Mouse (Mus musculus): ENCODE data around the gene Tmem150c. TPM values are rescaled to one million over a fixed set of nuclear protein-coding genes. Genes with fewer than 3 reads are reported as not detected.

Tmem150c gene
- polyA plus RNA-seq, 2 experiments = 0.24 to 0.37 TPM

GRCm38 (mm10) chr5:100127283-100127682 lies 32.3 kb downstream of the Tmem150c start:
- TF ChIP-seq EP300 (IDR thresholded peaks at IDR 0.05; ENCODE audit: low read depth) = no peak
- no peak for TF ChIP-seq CTCF (IDR thresholded peaks at IDR 0.05; ENCODE audit: low read depth)

DNA sequence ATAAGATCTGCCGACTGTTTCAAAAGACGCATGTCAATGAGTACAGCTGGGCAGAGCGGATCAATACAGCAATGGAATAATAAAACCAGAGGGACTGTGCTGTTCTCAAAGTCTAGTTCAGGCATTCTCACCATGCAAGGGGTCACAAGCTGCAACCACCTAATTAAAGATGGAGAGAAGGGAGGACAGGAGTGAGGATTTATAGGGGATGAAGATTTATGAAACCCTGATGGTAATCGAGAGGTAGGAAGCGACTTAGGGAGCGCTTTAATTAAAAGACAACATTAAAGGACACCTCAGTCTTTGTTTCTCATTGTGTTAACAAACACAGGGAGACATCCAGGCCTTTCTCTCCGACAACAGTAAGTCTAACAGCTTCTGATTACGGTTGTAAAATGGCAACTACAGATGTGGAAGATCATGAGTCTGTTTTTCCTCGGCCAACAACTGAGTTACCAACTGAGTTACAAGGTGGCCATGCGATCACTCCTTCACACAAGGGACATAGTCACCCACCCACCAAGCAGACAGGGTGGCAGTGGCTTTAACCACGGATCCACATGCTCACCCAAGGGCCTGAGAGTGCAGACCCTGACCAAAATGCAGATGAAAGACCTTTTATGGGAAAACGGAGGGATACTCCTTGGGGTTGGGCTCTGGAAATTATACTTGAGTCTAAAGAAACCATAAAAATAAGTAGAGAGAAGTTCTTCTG lies 34.0 kb downstream of the Tmem150c start:
- 52% methylated on average over 12 of the region's 12 CpGs for WGBS (ENCODE audit: insufficient replicate concordance)

More at GRCm38 (mm10) chr5:100127283-100127682, 32.3 kb downstream of the Tmem150c start:
- H3K9ac ChIP-seq (replicated peaks) = no peak overlapping the region
- no peaks in the 10 kb centered on the region for H3K27me3 ChIP-seq (ENCODE audit: control insufficient read depth, insufficient read depth, low read length)
- H3K4me3 ChIP-seq (ENCODE audit: insufficient read depth in 1 of 2, low read depth in 2 of 2, low read length in 2 of 2) = no peak overlapping the region
- H3K4me1 ChIP-seq (replicated peaks; ENCODE audit: control insufficient read depth in 2 of 2, insufficient read depth in 2 of 2, low read length in 1 of 2) = peaks cover 0 to 2% of the 10 kb centered on the region in 2 experiments; a peak in 1 of 4 replicates
- H3K27ac ChIP-seq = no peak overlapping the region
- ATAC-seq (ENCODE audit: insufficient read depth) (no peak), DNase-seq (ENCODE audit: low read depth in 3 of 3, low spot score in 3 of 3) (no peak)
- no peaks in the 10 kb centered on the region for H3K36me3 ChIP-seq (replicated peaks; ENCODE audit: control insufficient read depth, insufficient read depth, low read depth)
- no peak overlapping the region for H3K4me2 ChIP-seq (ENCODE audit: low read depth)
- WGBS (ENCODE audit: insufficient replicate concordance) = 55% methylated on average over 8 of the region's 8 CpGs
- no peaks in the 10 kb centered on the region for H3K9me3 ChIP-seq (ENCODE audit: control insufficient read depth, low read length)

DNA sequence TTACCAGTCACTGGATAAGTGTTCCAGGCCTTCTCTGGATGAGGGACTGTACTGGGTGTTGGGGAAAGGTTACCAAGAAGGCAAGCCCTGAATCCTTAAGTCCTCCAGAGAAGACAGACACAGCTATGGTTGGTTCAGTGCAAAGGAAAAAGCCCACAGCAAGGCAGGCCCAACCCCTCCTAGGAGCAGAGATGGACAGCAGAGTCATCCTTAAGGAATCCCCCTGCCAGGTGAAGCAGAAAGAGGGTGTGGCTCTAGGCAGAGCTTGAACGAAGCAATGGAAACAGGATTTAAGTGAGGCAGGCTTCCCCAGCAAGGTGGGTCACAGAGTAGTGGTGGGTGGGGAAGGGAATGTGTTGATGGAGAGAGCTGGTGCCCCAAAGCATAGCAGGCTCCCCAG lies 35.1 kb downstream of the Tmem150c start:
- Histone ChIP-seq H3K9ac (replicated peaks) (no peak overlapping the region), H3K4me3 (ENCODE audit: insufficient read depth in 1 of 2, low read depth in 2 of 2, low read length in 2 of 2) (no peak overlapping the region), H3K4me2 (ENCODE audit: low read depth) (no peak overlapping the region), H3K4me1 (replicated peaks; ENCODE audit: control insufficient read depth in 2 of 2, insufficient read depth in 2 of 2, low read length in 1 of 2) (peaks cover 0 to 2% of the 10 kb centered on the region in 2 experiments; a peak in 1 of 4 replicates), H3K9me3 (ENCODE audit: control insufficient read depth, low read length) (no peaks in the 10 kb centered on the region), H3K27ac (no peak overlapping the region), H3K36me3 (replicated peaks; ENCODE audit: control insufficient read depth, insufficient read depth, low read depth) (no peaks in the 10 kb centered on the region), H3K27me3 (ENCODE audit: control insufficient read depth, insufficient read depth, low read length) (no peaks in the 10 kb centered on the region)
- no peak for TF ChIP-seq EP300 (IDR thresholded peaks at IDR 0.05; ENCODE audit: low read depth)
- no peak for TF ChIP-seq CTCF (IDR thresholded peaks at IDR 0.05; ENCODE audit: low read depth)
- DNase-seq (ENCODE audit: low read depth in 3 of 3, low spot score in 3 of 3) = no peak
- 24% methylated on average over 1 of the region's 1 CpGs for WGBS (ENCODE audit: insufficient replicate concordance)
- ATAC-seq (ENCODE audit: insufficient read depth) = no peak

More for the DNA sequence above, 34.0 kb downstream of the Tmem150c start:
- Histone ChIP-seq H3K9ac (replicated peaks) (no peak overlapping the region), H3K36me3 (replicated peaks; ENCODE audit: control insufficient read depth, insufficient read depth, low read depth) (no peaks in the 10 kb centered on the region), H3K4me3 (ENCODE audit: insufficient read depth in 1 of 2, low read depth in 2 of 2, low read length in 2 of 2) (no peak overlapping the region), H3K27ac (no peak overlapping the region), H3K4me2 (ENCODE audit: low read depth) (no peak overlapping the region), H3K9me3 (ENCODE audit: control insufficient read depth, low read length) (no peaks in the 10 kb centered on the region), H3K4me1 (replicated peaks; ENCODE audit: control insufficient read depth in 2 of 2, insufficient read depth in 2 of 2, low read length in 1 of 2) (peaks cover 0 to 2% of the 10 kb centered on the region in 2 experiments; a peak in 1 of 4 replicates), H3K27me3 (ENCODE audit: control insufficient read depth, insufficient read depth, low read length) (no peaks in the 10 kb centered on the region)
- DNase-seq (ENCODE audit: low read depth in 3 of 3, low spot score in 3 of 3) (no peak), ATAC-seq (ENCODE audit: insufficient read depth) (no peak)
- TF ChIP-seq CTCF (IDR thresholded peaks at IDR 0.05; ENCODE audit: low read depth) (no peak), EP300 (IDR thresholded peaks at IDR 0.05; ENCODE audit: low read depth) (no peak)

DNA sequence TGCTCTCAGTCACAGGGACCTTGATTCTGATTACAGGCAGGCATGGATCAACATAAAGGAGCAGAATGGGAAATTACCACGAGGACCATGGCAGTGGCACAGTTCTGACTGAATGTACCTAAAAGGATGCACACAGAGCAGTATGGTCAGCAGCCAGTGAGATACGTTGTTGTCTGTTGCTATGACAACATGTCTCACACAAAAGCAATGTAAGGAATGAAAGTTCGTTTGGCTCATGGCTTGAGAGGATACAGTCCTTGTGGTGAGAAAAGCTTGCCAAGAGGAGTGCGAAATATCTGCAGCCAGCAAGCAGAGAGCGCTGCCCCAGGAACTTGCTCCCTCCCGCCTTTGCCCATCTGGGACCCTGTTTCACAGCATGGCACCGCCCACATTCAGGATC lies 36.3 kb downstream of the Tmem150c start:
- no peak for DNase-seq (ENCODE audit: low read depth in 3 of 3, low spot score in 3 of 3)
- TF ChIP-seq CTCF (IDR thresholded peaks at IDR 0.05; ENCODE audit: low read depth) (no peak), EP300 (IDR thresholded peaks at IDR 0.05; ENCODE audit: low read depth) (no peak)
- Histone ChIP-seq H3K27me3 (ENCODE audit: control insufficient read depth, insufficient read depth, low read length) (no peaks in the 10 kb centered on the region), H3K4me2 (ENCODE audit: low read depth) (no peak overlapping the region), H3K9ac (replicated peaks) (no peak overlapping the region), H3K27ac (no peak overlapping the region), H3K36me3 (replicated peaks; ENCODE audit: control insufficient read depth, insufficient read depth, low read depth) (no peaks in the 10 kb centered on the region), H3K9me3 (ENCODE audit: control insufficient read depth, low read length) (no peaks in the 10 kb centered on the region), H3K4me1 (replicated peaks; ENCODE audit: control insufficient read depth in 2 of 2, insufficient read depth in 2 of 2, low read length in 1 of 2) (peaks cover 0 to 2% of the 10 kb centered on the region in 2 experiments; a peak in 1 of 4 replicates), H3K4me3 (ENCODE audit: insufficient read depth in 1 of 2, low read depth in 2 of 2, low read length in 2 of 2) (no peak overlapping the region)
- WGBS (ENCODE audit: insufficient replicate concordance) = 49% methylated on average over 7 of the region's 7 CpGs
- no peak for ATAC-seq (ENCODE audit: insufficient read depth)

GRCm38 (mm10) chr5:100121170-100121569 lies 38.4 kb downstream of the Tmem150c start:
- no peak for ATAC-seq (ENCODE audit: insufficient read depth)
- 40% methylated on average over 7 of the region's 7 CpGs for WGBS (ENCODE audit: insufficient replicate concordance)

More at GRCm38 (mm10) chr5:100121170-100121569, 38.4 kb downstream of the Tmem150c start:
- Histone ChIP-seq H3K4me2 (ENCODE audit: low read depth) (no peak overlapping the region), H3K9me3 (ENCODE audit: control insufficient read depth, low read length) (no peaks in the 10 kb centered on the region), H3K9ac (replicated peaks) (no peak overlapping the region), H3K4me1 (replicated peaks; ENCODE audit: control insufficient read depth in 2 of 2, insufficient read depth in 2 of 2, low read length in 1 of 2) (peaks cover 0 to 2% of the 10 kb centered on the region in 2 experiments; a peak in 1 of 4 replicates), H3K27ac (no peak overlapping the region), H3K27me3 (ENCODE audit: control insufficient read depth, insufficient read depth, low read length) (no peaks in the 10 kb centered on the region), H3K4me3 (ENCODE audit: insufficient read depth in 1 of 2, low read depth in 2 of 2, low read length in 2 of 2) (no peak overlapping the region), H3K36me3 (replicated peaks; ENCODE audit: control insufficient read depth, insufficient read depth, low read depth) (no peaks in the 10 kb centered on the region)
- TF ChIP-seq CTCF (IDR thresholded peaks at IDR 0.05; ENCODE audit: low read depth) (no peak), EP300 (IDR thresholded peaks at IDR 0.05; ENCODE audit: low read depth) (no peak)
- DNase-seq (ENCODE audit: low read depth in 3 of 3, low spot score in 3 of 3) = no peak

All from liver, embryonic 14.5 days (tissue).